Mouse (Mus musculus) bone marrow macrophage, adult 2 months (primary cell): ENCODE measurements around the gene Cbln4. TPM values are rescaled to one million over a fixed set of nuclear protein-coding genes. Genes with fewer than 3 reads are reported as not detected.

Experiments used
- H3K27ac ChIP-seq: 2 replicates; pipeline ENCODE4 v1.5.1; 2012; ENCODE audit warnings: low read depth, low read length; ENCODE audit not compliant: insufficient read depth
- H3K4me1 ChIP-seq: 2 replicates; pipeline ENCODE4 v1.6.1; 2012; ENCODE audit warnings: low read length; ENCODE audit not compliant: control insufficient read depth, insufficient read depth
- H3K4me3 ChIP-seq: 2 replicates; pipeline ENCODE4 v1.5.1; 2012; ENCODE audit warnings: mild to moderate bottlenecking, low read length, moderate library complexity; ENCODE audit not compliant: insufficient read depth
- CTCF ChIP-seq: IDR thresholded peaks from 2 replicates; pipeline ENCODE4 v1.5.1; 2012; ENCODE audit warnings: low read depth, mild to moderate bottlenecking, low read length, moderate library complexity
- POLR2A ChIP-seq: IDR thresholded peaks from 2 replicates; pipeline ENCODE4 v1.6.1; 2012; ENCODE audit warnings: mild to moderate bottlenecking, low read depth, low read length, borderline replicate concordance
- polyA plus RNA-seq: library from polyadenylated mRNA; stranded (reverse); fragments of >200 nt; gene quantifications from 2 replicates; pipeline ENCODE4 v1.2.4, GENCODE M21; 2012; ENCODE audit not compliant: missing spikeins, insufficient read depth, insufficient read length

Cbln4 gene
- polyA plus RNA-seq, 1 experiment: not detected

- Histone ChIP-seq H3K4me3 (no peak overlapping the region), H3K27ac (no peak overlapping the region)
- TF ChIP-seq CTCF (no peak), POLR2A (no peak)
Measured at GRCm38 (mm10) chr2:171986686-171987085, 56.6 kb downstream of the Cbln4 start.

More at GRCm38 (mm10) chr2:171986686-171987085, 56.6 kb downstream of the Cbln4 start:
- H3K4me1 ChIP-seq: no peaks in the 10 kb centered on the region

Other genes starting within 250 kb of the Cbln4 start
- not detected in 2 replicates for gene Mc3r, start 205.0 kb upstream of the Cbln4 start, polyA plus RNA-seq